Mouse (Mus musculus) left cerebral cortex, adult 9 months (tissue): ENCODE data around the gene Pla2g10.
"Not testable (repeated sequence)": the region's sequence is repeated elsewhere in the genome, so short reads cannot be mapped to it uniquely, and the experiment has no call there.

Source experiments
- DNase-seq, 2 experiments: peaks; one replicate each; pipeline ENCODE4 v3.0.0; 2022; ENCODE audit warnings: low spot score in 2 of 2

Pla2g10 gene

GRCm38 (mm10) chr16:13730285-13731255 lies at the start of gene Pla2g10:
Pla2g10 (minus strand) TSS chr16:13730983.
- DNase-seq, result no peak

- not testable (repeated sequence) for DNase-seq
Measured at GRCm38 (mm10) chr16:13774651-13775050, 43.9 kb upstream of the Pla2g10 start.

GRCm38 (mm10) chr16:13774011-13774410 lies 43.2 kb upstream of the Pla2g10 start:
- DNase-seq, result not testable (repeated sequence)

- DNase-seq, result not testable (repeated sequence)
Measured at GRCm38 (mm10) chr16:13772051-13772450, 41.3 kb upstream of the Pla2g10 start.

- DNase-seq, result not testable (repeated sequence)
Measured at GRCm38 (mm10) chr16:13771603-13772002, 40.8 kb upstream of the Pla2g10 start.

GRCm38 (mm10) chr16:13766367-13766766 lies 35.6 kb upstream of the Pla2g10 start:
- DNase-seq, result no peak

- DNase-seq, result no peak
Measured at GRCm38 (mm10) chr16:13764519-13764918, 33.7 kb upstream of the Pla2g10 start.

- not testable (repeated sequence) for DNase-seq
Measured at GRCm38 (mm10) chr16:13762807-13763206, 32.0 kb upstream of the Pla2g10 start.

- DNase-seq, result no peak
Measured at GRCm38 (mm10) chr16:13757823-13758222, 27.0 kb upstream of the Pla2g10 start.

- DNase-seq, result peak; percentile 71 to 91
Measured at GRCm38 (mm10) chr16:13754400-13755190, 23.8 kb upstream of the Pla2g10 start.

GRCm38 (mm10) chr16:13753986-13754385 lies 23.2 kb upstream of the Pla2g10 start:
- DNase-seq, result no peak

GRCm38 (mm10) chr16:13750626-13751025 lies 19.8 kb upstream of the Pla2g10 start:
- no peak for DNase-seq

- no peak for DNase-seq
Measured at GRCm38 (mm10) chr16:13749981-13750380, 19.2 kb upstream of the Pla2g10 start.

- DNase-seq, result no peak
Measured at GRCm38 (mm10) chr16:13749306-13749705, 18.5 kb upstream of the Pla2g10 start.

GRCm38 (mm10) chr16:13748813-13749212 lies 18.0 kb upstream of the Pla2g10 start:
- DNase-seq, result not testable (repeated sequence)

GRCm38 (mm10) chr16:13748124-13748523 lies 17.3 kb upstream of the Pla2g10 start:
- DNase-seq, result no peak

- DNase-seq, result no peak
Measured at GRCm38 (mm10) chr16:13747708-13748107, 16.9 kb upstream of the Pla2g10 start.

GRCm38 (mm10) chr16:13740844-13741243 lies 10.1 kb upstream of the Pla2g10 start:
- DNase-seq, result no peak

- DNase-seq, result not testable (repeated sequence)
Measured at GRCm38 (mm10) chr16:13739044-13739443, 8.3 kb upstream of the Pla2g10 start.

GRCm38 (mm10) chr16:13735977-13736376 lies 5.2 kb upstream of the Pla2g10 start:
- DNase-seq, result no peak

GRCm38 (mm10) chr16:13733518-13734137 lies 2.8 kb upstream of the Pla2g10 start:
- DNase-seq, result peak in 1 of 2 experiments; percentile 79

GRCm38 (mm10) chr16:13732786-13733185 lies 2.0 kb upstream of the Pla2g10 start:
- DNase-seq, result no peak
